Mouse (Mus musculus) left cerebral cortex, postnatal 25 days (tissue): ENCODE results near the gene Becn1. TPM values are rescaled to one million over a fixed set of nuclear protein-coding genes. Genes with fewer than 3 reads are reported as not detected.

Experiments
- DNase-seq, 2 experiments: peaks; one replicate each; pipeline ENCODE4 v3.0.0; 2022; ENCODE audit warnings: low spot score in 2 of 2, mixed read lengths in 1 of 2
- intact Hi-C: fragments of 180-260 bp; cut with DNase I; formaldehyde crosslinking; loops from one replicate; pipeline ENCODE4 v1.15.1; 2025
- total RNA-seq, 2 experiments: library from RNA; stranded (reverse); gene quantifications; 2 replicates each; pipeline ENCODE4 v1.2.3; 2021

Gene Becn1
- total RNA-seq, 2 experiments from 2014 or later: 213 to 229 TPM

- peak in 1 of 2 experiments; percentile 66 for DNase-seq
- intact Hi-C loops: loop anchor here (2.0 kb wide), 1 partner anchor 19 kb away; no protein-coding TSS in a partner anchor
Observed at GRCm38 (mm10) chr11:101277381-101278222, 24.5 kb downstream of the Becn1 start.

GRCm38 (mm10) chr11:101276319-101277070 lies 25.6 kb downstream of the Becn1 start:
- DNase-seq: no peak
- intact Hi-C loops: no loop called here

- intact Hi-C loops: no loop called here
- no peak for DNase-seq
Observed at GRCm38 (mm10) chr11:101275309-101275708, 26.8 kb downstream of the Becn1 start.

- intact Hi-C loops: no loop called here
- no peak for DNase-seq
Observed at GRCm38 (mm10) chr11:101272446-101272845, 29.6 kb downstream of the Becn1 start.

- DNase-seq: no peak
- intact Hi-C loops: no loop called here
Observed at GRCm38 (mm10) chr11:101269577-101270116, 32.4 kb downstream of the Becn1 start.

- intact Hi-C loops: no loop called here
- DNase-seq: no peak
Observed at GRCm38 (mm10) chr11:101265906-101266305, 36.2 kb downstream of the Becn1 start.

- no peak for DNase-seq
- intact Hi-C loops: no loop called here
Observed at GRCm38 (mm10) chr11:101264954-101265471, 37.1 kb downstream of the Becn1 start.

- DNase-seq: no peak
- intact Hi-C loops: no loop called here
Observed at GRCm38 (mm10) chr11:101263989-101264280, 38.2 kb downstream of the Becn1 start.

- no peak for DNase-seq
- intact Hi-C loops: no loop called here
Observed at GRCm38 (mm10) chr11:101263138-101263988, 38.7 kb downstream of the Becn1 start.

GRCm38 (mm10) chr11:101262272-101262967 lies 39.7 kb downstream of the Becn1 start:
- intact Hi-C loops: no loop called here
- DNase-seq: no peak

- intact Hi-C loops: no loop called here
- no peak for DNase-seq
Observed at GRCm38 (mm10) chr11:101260826-101261380, 41.2 kb downstream of the Becn1 start.

- DNase-seq: peak in 1 of 2 experiments; percentile 11
- intact Hi-C loops: loop anchor here (2.0 kb wide), 1 partner anchor 19 kb away; the partner anchor contains the start of genes Cntd1 and Coa3
Observed at GRCm38 (mm10) chr11:101259948-101260825, 41.9 kb downstream of the Becn1 start, which contains the start of gene Wnk4. TSS of gene Wnk4 (plus strand) at chr11:101260567.

GRCm38 (mm10) chr11:101259261-101259712 lies 42.8 kb downstream of the Becn1 start:
- peak; percentile 57 to 93 for DNase-seq
- intact Hi-C loops: loop anchor here (2.0 kb wide), 1 partner anchor 20 kb away; the partner anchor contains the start of genes Cntd1 and Coa3

- intact Hi-C loops: no loop called here
- no peak for DNase-seq
Observed at GRCm38 (mm10) chr11:101255826-101256775, 46.0 kb downstream of the Becn1 start.

GRCm38 (mm10) chr11:101253613-101254389 lies 48.3 kb downstream of the Becn1 start, which contains the start of gene Vps25:
TSS of gene Vps25 (plus strand) at chr11:101253707.
- intact Hi-C loops: no loop called here
- peak; percentile 84 to 88 for DNase-seq
